Mouse (Mus musculus) monocyte, adult 5-6 weeks (primary cell): ENCODE results near the gene Top1. TPM values are rescaled to one million over a fixed set of nuclear protein-coding genes. Genes with fewer than 3 reads are reported as not detected.
A peak's percentile ranks its signal among the peaks of the same experiment; 100 is the strongest.
"Not testable (repeated sequence)": the region's sequence is repeated elsewhere in the genome, so short reads cannot be mapped to it uniquely, and the experiment has no call there.

Source experiments
- ATAC-seq: fragments of 153-309, 156-312 bp; replicated peaks from 2 replicates; pipeline ENCODE4 v1.8.0; 2017; ENCODE audit warnings: mild to moderate bottlenecking; ENCODE audit not compliant: low TSS enrichment, insufficient number of reproducible peaks, severe bottlenecking, poor library complexity, low FRiP score
- total RNA-seq: library from RNA; stranded (forward); fragments of 200-1000, 200-491, 200-594 nt; gene quantifications from 3 replicates; pipeline ENCODE4 v1.2.3, GENCODE M21; 2017

The Top1 gene
- total RNA-seq, 1 experiment from 2014 or later: 127 TPM

GRCm38 (mm10) chr2:160628666-160629527 lies 16.8 kb upstream of the Top1 start:
- no peak for ATAC-seq

DNA sequence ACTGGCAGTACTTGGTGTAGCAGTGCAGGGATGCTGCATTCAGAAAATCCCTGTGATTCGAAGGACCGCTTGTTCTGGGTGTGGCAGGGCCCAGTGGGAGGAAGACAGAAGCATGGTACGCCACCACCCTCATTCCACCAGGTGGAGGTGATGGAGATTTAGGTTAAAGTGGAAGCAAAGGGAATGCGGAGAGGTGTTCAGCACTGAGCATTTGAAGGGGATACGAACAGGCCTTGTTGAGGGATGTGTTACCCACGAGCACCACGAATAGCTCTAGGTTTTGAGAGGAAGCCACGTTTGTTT lies 16.2 kb upstream of the Top1 start:
- ATAC-seq: no peak

- ATAC-seq: no peak
Measured at GRCm38 (mm10) chr2:160630872-160631597, 14.7 kb upstream of the Top1 start.

DNA sequence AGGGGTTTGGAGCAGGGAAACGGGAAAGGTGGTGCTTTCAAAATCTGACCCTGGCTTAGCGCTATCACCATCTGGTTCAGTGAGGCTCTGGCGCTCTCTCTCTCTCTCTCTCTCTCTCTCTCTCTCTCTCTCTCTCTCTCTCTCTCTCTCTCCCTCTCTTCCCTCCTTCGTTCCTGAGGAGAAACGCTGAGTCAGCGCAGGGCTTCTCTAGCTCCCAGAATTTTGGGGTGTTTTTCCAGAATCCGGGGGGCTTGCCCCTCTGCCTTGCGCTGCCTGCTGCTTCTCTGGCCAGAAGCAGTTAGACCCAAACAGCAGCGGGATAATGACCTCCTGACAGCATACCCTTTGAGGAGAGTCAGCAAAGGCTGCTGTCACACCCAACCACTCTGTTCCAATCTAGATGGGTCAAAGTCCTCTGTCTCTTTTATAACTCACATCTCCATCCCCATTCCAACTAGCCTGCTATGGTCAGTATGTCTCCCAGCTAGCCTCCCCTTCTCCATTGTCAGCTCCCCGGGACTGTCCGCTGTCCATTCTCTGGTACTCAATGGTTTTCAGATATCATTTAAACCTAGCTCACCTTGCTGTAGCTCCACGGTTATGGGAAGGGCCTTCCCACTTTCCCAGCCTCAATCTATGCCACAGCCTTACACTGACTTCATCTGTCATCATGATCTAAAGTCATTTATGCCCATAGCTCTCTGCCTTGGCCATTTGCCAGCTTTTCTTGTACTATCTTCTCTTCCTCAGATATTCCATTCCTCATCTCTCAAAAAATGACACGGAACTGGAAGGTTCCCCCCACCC lies 5.6 kb upstream of the Top1 start:
- ATAC-seq: no peak

- no peak for ATAC-seq
Measured at GRCm38 (mm10) chr2:160641176-160641575, 4.5 kb upstream of the Top1 start.

GRCm38 (mm10) chr2:160646144-160646844 lies 606 bp downstream of the Top1 start:
- no peak for ATAC-seq

DNA sequence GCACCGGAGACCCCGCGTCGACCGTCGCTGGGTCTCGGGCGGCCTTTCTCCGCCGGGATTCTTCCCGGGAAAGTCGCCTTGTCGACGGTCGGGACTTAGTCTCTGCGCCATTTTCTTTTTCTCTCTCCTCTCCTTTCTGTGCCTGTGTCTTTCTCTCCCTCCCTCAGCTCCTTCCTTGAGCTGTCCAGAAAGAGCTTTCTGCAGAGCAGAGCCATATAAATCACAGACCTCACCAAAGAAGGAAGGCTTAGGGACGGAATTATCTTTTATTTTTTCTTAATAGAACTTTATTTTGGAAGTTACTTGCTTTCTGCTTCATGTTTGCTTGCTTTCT lies 1.1 kb downstream of the Top1 start:
- no peak for ATAC-seq

- no peak for ATAC-seq
Measured at GRCm38 (mm10) chr2:160648097-160648496, 2.4 kb downstream of the Top1 start.

- ATAC-seq: no peak
Measured at GRCm38 (mm10) chr2:160649072-160649471, 3.4 kb downstream of the Top1 start.

DNA sequence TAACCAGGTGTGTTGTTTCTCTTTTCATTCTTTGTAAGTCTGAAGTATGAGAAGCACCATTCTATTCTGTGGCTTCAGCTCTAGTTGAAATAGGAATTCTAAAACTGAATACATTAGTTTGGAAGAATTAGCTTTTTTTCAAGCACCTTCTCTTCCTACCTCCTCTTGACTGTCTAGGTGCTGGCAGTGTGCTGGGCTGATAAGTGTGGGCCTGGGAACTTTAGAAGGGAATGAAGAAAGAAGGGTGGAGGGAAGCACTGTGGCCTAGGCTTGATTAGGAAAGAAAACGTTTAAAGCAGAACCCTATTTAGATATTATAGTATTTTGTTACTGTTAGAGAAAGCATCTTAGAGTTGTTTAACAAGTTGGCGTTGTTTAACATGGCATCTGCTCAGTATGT lies 5.5 kb downstream of the Top1 start:
- no peak for ATAC-seq

DNA sequence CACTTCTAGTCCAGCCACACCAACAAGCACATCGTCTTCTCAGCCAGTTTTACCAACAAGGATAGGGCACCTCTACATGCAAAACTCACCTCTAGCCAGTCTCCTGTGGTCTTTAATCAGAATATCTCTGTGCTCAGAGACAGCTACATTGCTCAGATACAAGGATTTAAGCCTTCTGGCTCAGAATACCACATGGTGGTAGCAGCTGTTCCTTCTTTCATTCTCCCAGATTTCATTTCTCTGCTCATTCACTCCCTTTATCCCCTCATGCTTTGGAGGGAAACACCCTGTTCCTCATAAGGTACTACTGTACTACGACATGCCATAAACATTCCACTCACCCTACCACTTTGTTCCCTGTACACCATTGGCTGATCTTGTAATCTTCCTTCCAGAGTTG lies 7.5 kb downstream of the Top1 start:
- no peak for ATAC-seq

DNA sequence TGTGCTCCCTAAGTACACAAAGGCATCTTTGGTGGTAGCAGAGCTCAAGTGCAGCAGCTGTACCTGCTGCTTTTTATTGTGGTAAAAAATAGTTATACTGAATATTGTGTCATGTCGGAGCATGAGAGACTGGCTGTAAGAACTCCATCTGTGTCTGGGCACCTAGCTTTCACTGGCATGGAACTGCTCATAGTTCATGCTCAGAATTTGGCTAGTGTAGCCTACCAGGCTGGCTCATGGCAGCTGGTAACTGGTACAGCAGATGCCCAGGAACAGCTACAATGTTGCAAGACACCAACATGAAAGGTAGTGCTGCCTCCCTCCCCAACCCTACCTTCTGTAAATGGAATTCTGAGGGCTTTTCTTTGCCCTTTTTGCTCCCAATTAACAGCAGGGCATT lies 9.9 kb downstream of the Top1 start:
- no peak for ATAC-seq

- no peak for ATAC-seq
Measured at GRCm38 (mm10) chr2:160656234-160656633, 10.5 kb downstream of the Top1 start.

- ATAC-seq: no peak
Measured at GRCm38 (mm10) chr2:160657801-160658442, 12.2 kb downstream of the Top1 start.

DNA sequence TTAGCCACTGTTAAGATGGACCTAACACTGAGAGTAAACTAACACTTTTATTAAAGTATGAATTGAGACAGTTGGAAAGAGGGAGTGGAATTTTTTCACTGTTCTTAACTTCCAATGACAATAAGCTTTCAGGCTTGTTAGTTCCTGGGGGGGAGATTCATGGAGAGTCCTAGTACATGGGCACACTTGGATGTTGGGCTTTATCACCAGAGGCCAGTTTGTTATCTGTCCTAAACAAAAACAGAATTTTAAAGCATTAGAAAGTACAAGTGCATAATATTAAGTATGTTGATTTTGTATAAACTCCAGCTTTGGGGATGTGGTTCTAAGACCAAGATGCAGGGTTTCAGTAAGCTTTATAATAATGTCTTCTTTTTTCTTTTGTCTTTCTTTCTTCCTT lies 13.1 kb downstream of the Top1 start:
- ATAC-seq: no peak

DNA sequence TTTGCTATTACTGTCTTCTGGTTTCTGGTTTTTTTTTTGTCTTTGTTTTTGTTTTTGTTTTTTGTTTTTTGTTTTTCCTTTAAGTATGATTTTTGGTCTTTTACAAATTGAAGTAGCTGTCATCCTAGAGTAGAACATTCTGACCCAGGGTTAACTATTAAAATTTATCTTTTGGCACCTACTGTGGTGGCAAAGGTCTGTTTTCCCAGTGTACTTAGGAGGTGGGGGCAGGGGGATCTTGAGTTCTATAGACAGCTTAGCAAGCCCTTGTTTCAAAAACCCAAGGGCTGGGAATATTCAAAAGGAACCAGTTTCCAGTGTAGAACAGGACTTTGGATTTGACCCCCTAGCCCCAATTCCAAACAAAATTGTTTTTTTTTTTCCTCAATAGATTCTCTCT lies 18.7 kb downstream of the Top1 start:
- no peak for ATAC-seq

DNA sequence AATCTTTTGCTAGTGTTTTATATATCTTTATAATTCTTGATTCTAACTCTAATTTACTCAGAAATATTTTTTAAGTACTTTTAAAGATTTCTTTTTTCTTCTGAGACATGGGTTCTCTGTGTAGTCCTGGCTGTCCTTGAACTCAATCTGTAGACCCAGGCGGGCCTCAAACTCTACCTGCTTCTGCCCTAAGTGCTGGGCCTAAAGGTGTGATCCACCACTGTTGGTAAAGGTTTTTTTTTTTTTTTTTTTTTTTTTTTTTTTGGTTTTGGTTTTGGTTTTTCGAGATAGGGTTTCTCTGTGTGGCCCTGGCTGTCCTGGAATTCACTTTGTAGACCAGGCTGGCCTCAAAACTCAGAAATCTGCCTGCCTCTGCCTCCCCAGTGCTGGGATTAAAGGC lies 19.3 kb downstream of the Top1 start:
- ATAC-seq: not testable (repeated sequence)

- peak; percentile 97 for ATAC-seq
Measured at GRCm38 (mm10) chr2:160667259-160667658, 21.6 kb downstream of the Top1 start.

GRCm38 (mm10) chr2:160700271-160700670 lies 54.6 kb downstream of the Top1 start:
- ATAC-seq: no peak
